Mouse (Mus musculus): Measurements from ENCODE around the gene Ptpn7. TPM values are rescaled to one million over a fixed set of nuclear protein-coding genes. Genes with fewer than 3 reads are reported as not detected.
"Not testable (repeated sequence)": the region's sequence is repeated elsewhere in the genome, so short reads cannot be mapped to it uniquely, and the experiment has no call there.

The Ptpn7 gene
- polyA plus RNA-seq, 1 experiment from 2014 or later, result 9.6 TPM

GRCm38 (mm10) chr1:135096312-135096711, 36.2 kb upstream of the Ptpn7 start:
- no peaks in the 10 kb centered on the region for H3K36me3 ChIP-seq (ENCODE audit: control insufficient read depth, insufficient read depth)
- no peak overlapping the region for H3K27ac ChIP-seq (ENCODE audit: low read length)
- H3K9me3 ChIP-seq (replicated peaks; ENCODE audit: control insufficient read depth, low read length), result no peaks in the 10 kb centered on the region
- H3K9ac ChIP-seq (ENCODE audit: low read depth, low read length), result no peak overlapping the region
- H3K4me2 ChIP-seq (ENCODE audit: low read depth, low read length), result no peak overlapping the region
- ATAC-seq (ENCODE audit: low read depth), result no peak
- 71% methylated on average over 11 of the region's 11 CpGs for WGBS (ENCODE audit: insufficient replicate concordance)
- H3K4me3 ChIP-seq (ENCODE audit: low read depth, low read length), result no peak overlapping the region
- H3K27me3 ChIP-seq (ENCODE audit: control insufficient read depth, insufficient read depth, low read depth, low read length), result peaks cover 6% of the 10 kb centered on the region; the same call in 1 of the 2 replicates
- peaks cover 3% of the 10 kb centered on the region; the same call in 1 of the 2 replicates for H3K4me1 ChIP-seq (ENCODE audit: control insufficient read depth, low read depth, low read length)

DNA sequence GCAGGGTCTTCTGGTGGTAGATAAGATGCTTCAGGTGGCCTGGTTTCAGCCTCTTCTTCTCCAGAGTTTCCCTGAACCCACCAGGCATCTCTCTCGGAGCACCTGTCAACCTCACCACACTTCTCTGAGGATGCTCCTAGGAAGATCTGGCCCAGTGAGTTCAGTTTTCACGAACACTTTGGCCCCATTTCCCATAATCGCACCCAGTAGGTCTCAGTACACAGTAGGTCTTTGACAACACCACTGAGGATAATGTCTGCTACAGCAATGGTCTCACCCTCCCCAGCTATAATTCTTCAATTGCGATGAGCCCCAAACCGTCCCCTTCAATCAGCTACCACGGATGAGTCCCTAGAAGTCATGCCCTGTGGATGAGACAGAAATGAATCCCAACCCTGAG, 35.1 kb upstream of the Ptpn7 start:
- H3K4me1 ChIP-seq (ENCODE audit: control insufficient read depth, low read depth, low read length), result peaks cover 3% of the 10 kb centered on the region; the same call in 1 of the 2 replicates
- no peaks in the 10 kb centered on the region for H3K36me3 ChIP-seq (ENCODE audit: control insufficient read depth, insufficient read depth)
- no peak overlapping the region for H3K4me3 ChIP-seq (ENCODE audit: low read depth, low read length)
- no peak overlapping the region for H3K27ac ChIP-seq (ENCODE audit: low read length)
- peaks cover 12% of the 10 kb centered on the region for H3K27me3 ChIP-seq (ENCODE audit: control insufficient read depth, insufficient read depth, low read depth, low read length)
- WGBS (ENCODE audit: insufficient replicate concordance), result 71% methylated on average over 6 of the region's 6 CpGs
- H3K9me3 ChIP-seq (replicated peaks; ENCODE audit: control insufficient read depth, low read length), result no peaks in the 10 kb centered on the region
- H3K9ac ChIP-seq (ENCODE audit: low read depth, low read length), result no peak overlapping the region
- no peak for ATAC-seq (ENCODE audit: low read depth)
- no peak overlapping the region for H3K4me2 ChIP-seq (ENCODE audit: low read depth, low read length)

GRCm38 (mm10) chr1:135098441-135098840, 34.1 kb upstream of the Ptpn7 start:
- H3K4me1 ChIP-seq (ENCODE audit: control insufficient read depth, low read depth, low read length), result peaks cover 3% of the 10 kb centered on the region; the same call in 1 of the 2 replicates
- no peak for ATAC-seq (ENCODE audit: low read depth)
- H3K9ac ChIP-seq (ENCODE audit: low read depth, low read length), result no peak overlapping the region
- no peaks in the 10 kb centered on the region for H3K36me3 ChIP-seq (ENCODE audit: control insufficient read depth, insufficient read depth)
- no peak overlapping the region for H3K4me3 ChIP-seq (ENCODE audit: low read depth, low read length)
- H3K4me2 ChIP-seq (ENCODE audit: low read depth, low read length), result no peak overlapping the region
- H3K27ac ChIP-seq (ENCODE audit: low read length), result no peak overlapping the region
- WGBS (ENCODE audit: insufficient replicate concordance), result 68% methylated on average over 7 of the region's 7 CpGs
- no peaks in the 10 kb centered on the region for H3K9me3 ChIP-seq (replicated peaks; ENCODE audit: control insufficient read depth, low read length)
- H3K27me3 ChIP-seq (ENCODE audit: control insufficient read depth, insufficient read depth, low read depth, low read length), result peaks cover 19% of the 10 kb centered on the region

DNA sequence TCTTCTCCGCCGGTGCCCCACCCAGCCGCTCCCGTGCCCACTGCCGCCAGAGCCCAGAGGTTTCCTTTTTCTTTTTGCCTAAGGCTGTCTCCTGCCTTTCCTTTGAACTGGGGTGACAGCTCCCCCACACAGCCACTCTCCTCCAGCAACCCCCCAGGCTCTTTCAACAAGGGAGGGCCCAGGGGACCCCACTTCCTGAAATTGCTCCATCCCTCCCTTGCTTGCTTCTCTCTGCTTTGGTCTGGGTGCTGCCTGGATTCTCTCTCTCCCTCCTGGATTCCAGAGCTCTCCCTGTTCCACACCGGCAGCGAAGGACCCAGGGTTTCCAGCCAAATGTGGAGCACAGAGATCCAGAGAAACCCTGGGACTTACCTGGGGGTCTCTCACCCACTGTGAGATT, 32.1 kb upstream of the Ptpn7 start:
- H3K36me3 ChIP-seq (ENCODE audit: control insufficient read depth, insufficient read depth), result no peaks in the 10 kb centered on the region
- no peak overlapping the region for H3K9ac ChIP-seq (ENCODE audit: low read depth, low read length)
- peaks cover 39% of the 10 kb centered on the region for H3K27me3 ChIP-seq (ENCODE audit: control insufficient read depth, insufficient read depth, low read depth, low read length)
- H3K4me3 ChIP-seq (ENCODE audit: low read depth, low read length), result no peak overlapping the region
- 39% methylated on average over 7 of the region's 7 CpGs for WGBS (ENCODE audit: insufficient replicate concordance)
- H3K4me1 ChIP-seq (ENCODE audit: control insufficient read depth, low read depth, low read length), result no peaks in the 10 kb centered on the region; the same call in 1 of the 2 replicates
- H3K9me3 ChIP-seq (replicated peaks; ENCODE audit: control insufficient read depth, low read length), result no peaks in the 10 kb centered on the region
- no peak for ATAC-seq (ENCODE audit: low read depth)
- no peak overlapping the region for H3K27ac ChIP-seq (ENCODE audit: low read length)
- no peak overlapping the region for H3K4me2 ChIP-seq (ENCODE audit: low read depth, low read length)

GRCm38 (mm10) chr1:135105124-135105523, 27.4 kb upstream of the Ptpn7 start, which contains the start of gene Lgr6:
Gene Lgr6, minus strand, starts transcription at chr1:135105276.
- ATAC-seq (ENCODE audit: low read depth), result no peak
- peak within 1 kb of the TSS; percentile 22; the same call in 1 of the 2 replicates for H3K4me3 ChIP-seq (ENCODE audit: low read depth, low read length)

GRCm38 (mm10) chr1:135105951-135106350, 26.5 kb upstream of the Ptpn7 start:
- Histone ChIP-seq H3K4me1 (ENCODE audit: control insufficient read depth, low read depth, low read length) (no peaks in the 10 kb centered on the region; the same call in 1 of the 2 replicates), H3K27me3 (ENCODE audit: control insufficient read depth, insufficient read depth, low read depth, low read length) (peaks cover 45% of the 10 kb centered on the region), H3K36me3 (ENCODE audit: control insufficient read depth, insufficient read depth) (no peaks in the 10 kb centered on the region), H3K9me3 (replicated peaks; ENCODE audit: control insufficient read depth, low read length) (no peaks in the 10 kb centered on the region), H3K9ac (ENCODE audit: low read depth, low read length) (no peak overlapping the region), H3K27ac (ENCODE audit: low read length) (no peak overlapping the region), H3K4me2 (ENCODE audit: low read depth, low read length) (no peak overlapping the region), H3K4me3 (ENCODE audit: low read depth, low read length) (no peak overlapping the region)
- ATAC-seq (ENCODE audit: low read depth), result no peak
- WGBS (ENCODE audit: insufficient replicate concordance), result 5% methylated on average over 8 of the region's 8 CpGs

More at GRCm38 (mm10) chr1:135105124-135105523, 27.4 kb upstream of the Ptpn7 start, which contains the start of gene Lgr6:
- Histone ChIP-seq H3K9ac (ENCODE audit: low read depth, low read length) (no peak within 1 kb of the TSS), H3K27ac (ENCODE audit: low read length) (no peak within 1 kb of the TSS), H3K27me3 (ENCODE audit: control insufficient read depth, insufficient read depth, low read depth, low read length) (peaks cover 48% of the 10 kb centered on the region), H3K9me3 (replicated peaks; ENCODE audit: control insufficient read depth, low read length) (no peaks in the 10 kb centered on the region), H3K4me2 (ENCODE audit: low read depth, low read length) (peak within 1 kb of the TSS; percentile 32), H3K36me3 (ENCODE audit: control insufficient read depth, insufficient read depth) (no peaks in the 10 kb centered on the region), H3K4me1 (ENCODE audit: control insufficient read depth, low read depth, low read length) (no peaks in the 10 kb centered on the region; the same call in 1 of the 2 replicates)
- WGBS (ENCODE audit: insufficient replicate concordance), result under 1% methylated on average over 39 of the region's 40 CpGs

GRCm38 (mm10) chr1:135108611-135109010, 23.9 kb upstream of the Ptpn7 start:
- Histone ChIP-seq H3K27ac (ENCODE audit: low read length) (no peak overlapping the region), H3K9me3 (replicated peaks; ENCODE audit: control insufficient read depth, low read length) (no peaks in the 10 kb centered on the region), H3K36me3 (ENCODE audit: control insufficient read depth, insufficient read depth) (no peaks in the 10 kb centered on the region), H3K4me3 (ENCODE audit: low read depth, low read length) (no peak overlapping the region), H3K4me2 (ENCODE audit: low read depth, low read length) (no peak overlapping the region), H3K27me3 (ENCODE audit: control insufficient read depth, insufficient read depth, low read depth, low read length) (peaks cover 27% of the 10 kb centered on the region), H3K4me1 (ENCODE audit: control insufficient read depth, low read depth, low read length) (peaks cover 2% of the 10 kb centered on the region), H3K9ac (ENCODE audit: low read depth, low read length) (no peak overlapping the region)
- no peak for ATAC-seq (ENCODE audit: low read depth)
- 39% methylated on average over 6 of the region's 6 CpGs for WGBS (ENCODE audit: insufficient replicate concordance)

GRCm38 (mm10) chr1:135110075-135110474, 22.4 kb upstream of the Ptpn7 start:
- no peak overlapping the region for H3K4me3 ChIP-seq (ENCODE audit: low read depth, low read length)
- no peaks in the 10 kb centered on the region for H3K36me3 ChIP-seq (ENCODE audit: control insufficient read depth, insufficient read depth)
- H3K9ac ChIP-seq (ENCODE audit: low read depth, low read length), result no peak overlapping the region
- peaks cover 2% of the 10 kb centered on the region for H3K4me1 ChIP-seq (ENCODE audit: control insufficient read depth, low read depth, low read length)
- WGBS (ENCODE audit: insufficient replicate concordance), result 14% methylated on average over 6 of the region's 6 CpGs
- H3K27me3 ChIP-seq (ENCODE audit: control insufficient read depth, insufficient read depth, low read depth, low read length), result peaks cover 12% of the 10 kb centered on the region
- H3K4me2 ChIP-seq (ENCODE audit: low read depth, low read length), result no peak overlapping the region
- no peak overlapping the region for H3K27ac ChIP-seq (ENCODE audit: low read length)
- no peaks in the 10 kb centered on the region for H3K9me3 ChIP-seq (replicated peaks; ENCODE audit: control insufficient read depth, low read length)
- no peak for ATAC-seq (ENCODE audit: low read depth)

- ATAC-seq (ENCODE audit: low read depth); H3K27me3 ChIP-seq (ENCODE audit: control insufficient read depth, insufficient read depth, low read depth, low read length); H3K4me1 ChIP-seq (ENCODE audit: control insufficient read depth, low read depth, low read length); H3K36me3 ChIP-seq (ENCODE audit: control insufficient read depth, insufficient read depth); H3K27ac ChIP-seq (ENCODE audit: low read length); H3K9me3 ChIP-seq (replicated peaks; ENCODE audit: control insufficient read depth, low read length); H3K4me2 ChIP-seq (ENCODE audit: low read depth, low read length); H3K4me3 ChIP-seq (ENCODE audit: low read depth, low read length); H3K9ac ChIP-seq (ENCODE audit: low read depth, low read length): not testable (repeated sequence)
- 35% methylated on average over 4 of the region's 5 CpGs for WGBS (ENCODE audit: insufficient replicate concordance)
These were observed 21.2 kb upstream of the Ptpn7 start for GRCm38 (mm10) chr1:135111271-135111670.

Data from liver, embryonic 16.5 days (tissue).